Comparison of ENCODE assay signal across 14 mouse cellular contexts in genomic region chr14:4182030-4182429, GRCm38 (mm10). TPM values are rescaled to one million over a fixed set of nuclear protein-coding genes. Genes with fewer than 3 reads are reported as not detected.
A peak's percentile ranks its signal among the peaks of the same experiment; 100 is the strongest.
DNase-seq lines count a peak whose midpoint lies in the region; ATAC-seq and TF ChIP-seq lines count a peak whose summit lies in the region.
"Not testable (repeated sequence)": the region's sequence is repeated elsewhere in the genome, so short reads cannot be mapped to it uniquely, and the experiment has no call there.
"Had no signal": no experiment of that assay in that cellular context is flagged by ENCODE, and none has a peak within 500 bp of the region (broad histone marks: within the 10 kb centered on the region; RNA-seq: fewer than 3 reads in every experiment).

No protein-coding gene starts in this region.

- not testable (repeated sequence) for H3K36me3 ChIP-seq in embryonic facial prominence, embryonic 15.5 days; heart, embryonic 11.5 days (ENCODE audit: control insufficient read depth, insufficient read depth, low read length); hindbrain, embryonic 16.5 days (ENCODE audit: control insufficient read depth, insufficient read depth, low read length); lung, embryonic 15.5 days; neural tube, embryonic 12.5 days; stomach, postnatal 0 days (ENCODE audit: control insufficient read depth, insufficient read depth, low read length)

- DNase-seq in cerebellum, adult 9-11 months, result peak; percentile 1
- DNase-seq in layer of hippocampus, postnatal 10 days (ENCODE audit: low spot score in 2 of 2), result peak; percentile 2 to 9
- DNase-seq in stomach, postnatal 0 days (ENCODE audit: low spot score), result peak; percentile 11

- peak overlapping the region; percentile 55 for H3K4me2 ChIP-seq in embryonic facial prominence, embryonic 15.5 days (replicated peaks)
- peak overlapping the region; percentile 52 for H3K4me2 ChIP-seq in heart, embryonic 11.5 days
- H3K4me2 ChIP-seq in hindbrain, embryonic 16.5 days (ENCODE audit: low read length), result peak overlapping the region; percentile 57
- peak overlapping the region; percentile 55 for H3K4me2 ChIP-seq in lung, embryonic 15.5 days
- peak overlapping the region; percentile 61 for H3K4me2 ChIP-seq in neural tube, embryonic 12.5 days (replicated peaks)
- H3K4me2 ChIP-seq in stomach, postnatal 0 days (replicated peaks; ENCODE audit: low read depth), result peak overlapping the region; percentile 14; the same call in 1 of the 2 replicates

- not testable (repeated sequence) for H3K27ac ChIP-seq in embryonic facial prominence, embryonic 15.5 days (replicated peaks); heart, embryonic 11.5 days (ENCODE audit: low read depth, low read length); hindbrain, embryonic 16.5 days (ENCODE audit: low read depth, low read length); lung, embryonic 15.5 days; neural tube, embryonic 12.5 days; stomach, postnatal 0 days (replicated peaks)

- not testable (repeated sequence) for H3K4me1 ChIP-seq in embryonic facial prominence, embryonic 15.5 days; heart, embryonic 11.5 days (ENCODE audit: control insufficient read depth, insufficient read depth, low read length); hindbrain, embryonic 16.5 days (ENCODE audit: control insufficient read depth, insufficient read depth, low read depth, low read length); lung, embryonic 15.5 days; neural tube, embryonic 12.5 days; stomach, postnatal 0 days (replicated peaks; ENCODE audit: control insufficient read depth, insufficient read depth)

- H3K9ac ChIP-seq in embryonic facial prominence, embryonic 15.5 days; heart, embryonic 11.5 days (ENCODE audit: low read depth, low read length); lung, embryonic 15.5 days; stomach, postnatal 0 days (ENCODE audit: low read length): not testable (repeated sequence)
- peak overlapping the region; percentile 61 for H3K9ac ChIP-seq in hindbrain, embryonic 16.5 days (ENCODE audit: low read depth, low read length)
- peak overlapping the region; percentile 44; the same call in 1 of the 2 replicates for H3K9ac ChIP-seq in neural tube, embryonic 12.5 days

- H3K4me3 ChIP-seq in embryonic facial prominence, embryonic 15.5 days (replicated peaks), result peak overlapping the region; percentile 32
- H3K4me3 ChIP-seq in heart, embryonic 11.5 days (ENCODE audit: low read depth, low read length), result peak overlapping the region; percentile 25
- peak overlapping the region; percentile 43 for H3K4me3 ChIP-seq in hindbrain, embryonic 16.5 days (ENCODE audit: low read length)
- H3K4me3 ChIP-seq in lung, embryonic 15.5 days, result peak overlapping the region; percentile 25
- peak overlapping the region; percentile 31 for H3K4me3 ChIP-seq in neural tube, embryonic 12.5 days
- H3K4me3 ChIP-seq in stomach, postnatal 0 days (ENCODE audit: low read depth, low read length), result not testable (repeated sequence)

- H3K9me3 ChIP-seq in embryonic facial prominence, embryonic 15.5 days (replicated peaks); heart, embryonic 11.5 days (replicated peaks; ENCODE audit: control insufficient read depth, low read length); hindbrain, embryonic 16.5 days (ENCODE audit: control insufficient read depth, low read length); lung, embryonic 15.5 days; neural tube, embryonic 12.5 days; stomach, postnatal 0 days (ENCODE audit: control insufficient read depth, low read length): not testable (repeated sequence)

- ATAC-seq in embryonic facial prominence, embryonic 15.5 days (ENCODE audit: insufficient number of reproducible peaks, low FRiP score, low TSS enrichment, low read depth); heart, embryonic 11.5 days (replicated peaks; ENCODE audit: insufficient number of reproducible peaks, low FRiP score, low TSS enrichment); hindbrain, embryonic 16.5 days; lung, embryonic 15.5 days (ENCODE audit: borderline replicate concordance, extremely low read depth, low FRiP score, low TSS enrichment); neural tube, embryonic 12.5 days (ENCODE audit: low FRiP score, low read depth); stomach, postnatal 0 days (ENCODE audit: low FRiP score, low TSS enrichment): not testable (repeated sequence)

- 4% methylated on average over 13 of the region's 14 CpGs for WGBS in embryonic facial prominence, embryonic 15.5 days
- 8% methylated on average over 12 of the region's 14 CpGs for WGBS in heart, embryonic 11.5 days (ENCODE audit: insufficient replicate concordance)
- WGBS in hindbrain, embryonic 16.5 days, result 5% methylated on average over 10 of the region's 14 CpGs
- 2% methylated on average over 13 of the region's 14 CpGs for WGBS in lung, embryonic 15.5 days
- WGBS in neural tube, embryonic 12.5 days, result 7% methylated on average over 13 of the region's 14 CpGs
- WGBS in stomach, postnatal 0 days, result 4% methylated on average over 12 of the region's 14 CpGs

- TF ChIP-seq CTCF in stomach, postnatal 0 days (IDR thresholded peaks at IDR 0.05; ENCODE audit: low read depth), result not testable (repeated sequence)

- H3K27me3 ChIP-seq in embryonic facial prominence, embryonic 15.5 days; heart, embryonic 11.5 days (ENCODE audit: control insufficient read depth, insufficient read depth, low read length); hindbrain, embryonic 16.5 days (replicated peaks; ENCODE audit: control insufficient read depth, insufficient read depth, low read length); lung, embryonic 15.5 days; neural tube, embryonic 12.5 days (replicated peaks); stomach, postnatal 0 days (ENCODE audit: control insufficient read depth, insufficient read depth, low read length): not testable (repeated sequence)

- not testable (repeated sequence) for TF ChIP-seq EP300 in stomach, postnatal 0 days (optimal IDR thresholded peaks at IDR 0.05)

RNA-seq across cellular contexts. Expression of gene Gm2974, which starts 0.3 kb away (rescaled TPM):
- polyA plus RNA-seq in embryonic facial prominence, embryonic 15.5 days (2015; fragmentation: Nextera tagmentation; extraction: Ambion mirVana), result 0.18 TPM in 1 of 2 replicates, not detected in the other
- polyA plus RNA-seq in heart, embryonic 11.5 days (2014; fragmentation: Nextera tagmentation; extraction: Ambion mirVana), result 0.32 and 0.33 TPM in 2 replicates
- 9.4 and 11.4 TPM in 2 replicates for polyA plus RNA-seq in hindbrain, embryonic 16.5 days (2015; fragmentation: Nextera tagmentation; extraction: Ambion mirVana)
- 1 to 10 TPM; 3.1 to 4.2 TPM for total RNA-seq in layer of hippocampus, postnatal 10 days (2021)
- polyA plus RNA-seq in lung, embryonic 15.5 days (2015; fragmentation: Nextera tagmentation; extraction: Ambion mirVana), result 0.32 and 0.55 TPM in 2 replicates
- polyA plus RNA-seq in neural tube, embryonic 12.5 days (2016; fragmentation: Nextera tagmentation; extraction: Ambion mirVana), result 1.8 and 2.0 TPM in 2 replicates
- polyA plus RNA-seq in stomach, postnatal 0 days (2015; fragmentation: Nextera tagmentation; extraction: Ambion mirVana), result 0.10 and 0.22 TPM in 2 replicates
- total RNA-seq: heart, adult 18-20 months; neutrophil, adult 5-6 weeks had no signal
- polyA plus RNA-seq: liver, embryonic 11.5 days; small intestine, adult 2 months had no signal

RNA-seq across cellular contexts. Expression of gene Gm3127, which starts 17.2 kb away (rescaled TPM):
- not detected in 2 replicates for polyA plus RNA-seq in embryonic facial prominence, embryonic 15.5 days (2015; fragmentation: Nextera tagmentation; extraction: Ambion mirVana)
- not detected in 2 replicates for polyA plus RNA-seq in heart, embryonic 11.5 days (2014; fragmentation: Nextera tagmentation; extraction: Ambion mirVana)
- not detected in 2 replicates for polyA plus RNA-seq in hindbrain, embryonic 16.5 days (2015; fragmentation: Nextera tagmentation; extraction: Ambion mirVana)
- not detected for total RNA-seq in layer of hippocampus, postnatal 10 days (2021)
- not detected in 2 replicates for polyA plus RNA-seq in lung, embryonic 15.5 days (2015; fragmentation: Nextera tagmentation; extraction: Ambion mirVana)
- polyA plus RNA-seq in neural tube, embryonic 12.5 days (2016; fragmentation: Nextera tagmentation; extraction: Ambion mirVana), result not detected in 2 replicates
- not detected in 2 replicates for polyA plus RNA-seq in stomach, postnatal 0 days (2015; fragmentation: Nextera tagmentation; extraction: Ambion mirVana)
- total RNA-seq: heart, adult 18-20 months; neutrophil, adult 5-6 weeks had no signal
- polyA plus RNA-seq: frontal cortex, adult 2 months; liver, embryonic 11.5 days; small intestine, adult 2 months; thymus, adult 2 months had no signal
